Mouse (Mus musculus) cerebellum, adult 2 months (tissue): Measurements from ENCODE around the gene Ss18l2. TPM values are rescaled to one million over a fixed set of nuclear protein-coding genes. Genes with fewer than 3 reads are reported as not detected.

Experiments
- DNase-seq, 2 experiments: peaks; one replicate each; pipeline ENCODE4 v3.0.0; 2021
- H3K27ac ChIP-seq: fragments of 200-500 bp; 2 replicates; pipeline ENCODE4 v1.5.1; 2012; ENCODE audit warnings: low read length, control low read depth, inconsistent platforms; ENCODE audit not compliant: insufficient read depth
- H3K27me3 ChIP-seq: fragments of 200-500 bp; 2 replicates; pipeline ENCODE4 v1.6.1; 2012; ENCODE audit warnings: inconsistent platforms, mild to moderate bottlenecking, low read length, moderate library complexity; ENCODE audit not compliant: control insufficient read depth, insufficient read depth
- H3K4me1 ChIP-seq: fragments of 200-500 bp; 2 replicates; pipeline ENCODE4 v1.6.1; 2011; ENCODE audit warnings: low read length; ENCODE audit not compliant: control insufficient read depth, insufficient read depth
- H3K4me3 ChIP-seq: fragments of 200-500 bp; replicated peaks from 2 replicates; pipeline ENCODE3; 2011; ENCODE audit warnings: mild to moderate bottlenecking, low read depth, low read length, control low read depth; ENCODE audit not compliant: insufficient read depth
- CTCF ChIP-seq: fragments of 200-500 bp; IDR thresholded peaks from 2 replicates; pipeline ENCODE4 v1.5.1; 2011; ENCODE audit warnings: low read depth, mild to moderate bottlenecking, control low read depth, low read length, moderate library complexity, borderline replicate concordance; ENCODE audit not compliant: insufficient read depth
- POLR2A ChIP-seq: fragments of 200-500 bp; IDR thresholded peaks from 2 replicates; pipeline ENCODE4 v1.6.1; 2011; ENCODE audit warnings: low read length, control low read depth, borderline replicate concordance; ENCODE audit not compliant: insufficient read depth
- WGBS: fragments of 180-500 bp; shearing (Covaris S2); methylation state at CpG from one replicate; pipeline ENCODE4 v1.1.7; 2018; 5-methylcytosine and 5-hydroxymethylcytosine counted together
- polyA plus RNA-seq: library from polyadenylated mRNA; depleted of rRNA; stranded (reverse); fragments of >200 nt; gene quantifications from 2 replicates; pipeline ENCODE4 v1.2.3, GENCODE M21; 2012

Gene Ss18l2
- polyA plus RNA-seq, 1 experiment, result 147 TPM

DNA sequence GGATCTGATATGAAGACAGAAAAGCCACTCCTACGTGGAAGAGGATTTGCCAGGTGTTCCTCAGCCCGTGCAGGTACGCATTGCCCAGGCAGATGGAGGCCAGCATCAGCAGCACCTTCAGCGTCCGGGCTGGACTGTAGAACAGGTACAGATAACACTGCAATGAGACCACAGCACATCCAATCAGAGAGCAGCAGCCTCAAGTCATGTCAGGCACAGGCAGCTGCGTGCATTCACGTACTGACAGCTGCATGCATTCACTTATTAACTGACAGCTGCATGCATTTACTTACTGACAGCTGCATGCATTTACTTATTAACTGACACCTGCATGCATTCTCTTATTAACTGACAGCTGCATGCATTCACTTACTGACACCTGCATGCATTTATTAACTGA lies 25.4 kb upstream of the Ss18l2 start:
- H3K4me1 ChIP-seq, result no peaks in the 10 kb centered on the region
- DNase-seq, result no peak
- H3K4me3 ChIP-seq, result no peak overlapping the region
- no peaks in the 10 kb centered on the region for H3K27me3 ChIP-seq
- H3K27ac ChIP-seq, result no peak overlapping the region
- WGBS, result 82% methylated on average over 7 of the region's 7 CpGs
- TF ChIP-seq POLR2A (no peak), CTCF (no peak)

- WGBS, result 28% methylated on average over 15 of the region's 15 CpGs
- H3K27ac ChIP-seq, result no peak overlapping the region
- DNase-seq, result no peak
- no peaks in the 10 kb centered on the region for H3K4me1 ChIP-seq
- H3K27me3 ChIP-seq, result no peaks in the 10 kb centered on the region
- no peak for TF ChIP-seq POLR2A
- TF ChIP-seq CTCF, result no peak
- H3K4me3 ChIP-seq, result no peak overlapping the region
Measured at GRCm38 (mm10) chr9:121690200-121690651, 19.9 kb upstream of the Ss18l2 start.

DNA sequence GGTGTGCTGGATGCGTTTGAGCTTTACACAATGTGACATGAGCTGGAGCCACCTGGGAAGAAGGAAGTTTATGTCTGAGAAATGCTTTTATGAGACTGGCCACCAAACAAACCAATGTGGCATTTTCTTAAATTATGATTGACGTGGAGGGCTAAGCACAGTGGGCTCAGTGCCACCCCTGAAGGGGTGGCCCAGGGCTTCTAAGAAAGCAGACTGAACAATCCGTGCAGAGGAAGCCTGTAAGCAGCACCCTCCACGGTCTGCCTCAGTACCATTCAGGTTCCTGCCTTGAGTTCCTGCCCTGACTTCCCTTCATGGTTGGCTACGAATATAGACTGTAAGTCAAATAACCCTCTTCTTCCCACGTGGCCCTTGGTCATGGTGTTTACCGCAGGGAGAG lies 19.4 kb upstream of the Ss18l2 start:
- H3K27me3 ChIP-seq, result no peaks in the 10 kb centered on the region
- H3K4me1 ChIP-seq, result no peaks in the 10 kb centered on the region
- no peak for TF ChIP-seq POLR2A
- TF ChIP-seq CTCF, result no peak
- no peak overlapping the region for H3K4me3 ChIP-seq
- no peak for DNase-seq
- no peak overlapping the region for H3K27ac ChIP-seq
- 57% methylated on average over 7 of the region's 7 CpGs for WGBS

DNA sequence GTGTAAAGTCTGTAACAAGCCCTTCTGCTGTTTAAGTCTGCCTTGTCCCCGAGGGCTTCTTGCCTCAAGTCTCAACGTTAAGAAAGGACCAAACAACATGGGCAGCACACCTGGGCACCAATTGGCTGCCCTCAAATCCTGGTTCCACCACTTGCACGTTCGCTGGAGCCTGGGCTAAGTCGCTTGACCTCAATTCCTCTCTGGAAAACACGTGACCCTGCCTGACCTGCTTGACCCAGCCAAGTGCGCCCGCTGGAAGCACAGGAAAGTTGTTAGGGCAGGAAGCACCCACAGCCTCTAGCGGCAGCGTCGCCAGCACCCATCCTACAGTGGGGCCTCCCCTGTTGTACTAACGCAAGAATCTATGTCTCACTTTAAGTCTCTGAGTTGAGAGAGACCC lies 15.4 kb upstream of the Ss18l2 start:
- no peak for DNase-seq
- TF ChIP-seq POLR2A, result no peak
- no peak for TF ChIP-seq CTCF
- Histone ChIP-seq H3K27me3 (no peaks in the 10 kb centered on the region), H3K4me1 (no peaks in the 10 kb centered on the region), H3K27ac (no peak overlapping the region), H3K4me3 (no peak overlapping the region)
- 85% methylated on average over 12 of the region's 12 CpGs for WGBS

GRCm38 (mm10) chr9:121696626-121697025 lies 13.5 kb upstream of the Ss18l2 start:
- H3K4me1 ChIP-seq, result no peaks in the 10 kb centered on the region
- H3K27me3 ChIP-seq, result no peaks in the 10 kb centered on the region
- 65% methylated on average over 9 of the region's 9 CpGs for WGBS
- no peak overlapping the region for H3K4me3 ChIP-seq
- TF ChIP-seq POLR2A (no peak), CTCF (no peak)
- DNase-seq, result no peak
- H3K27ac ChIP-seq, result no peak overlapping the region

- 97% methylated on average over 1 of the region's 1 CpGs for WGBS
- DNase-seq, result peak; percentile 41 to 67
- Histone ChIP-seq H3K27ac (no peak overlapping the region), H3K4me3 (no peak overlapping the region), H3K4me1 (no peaks in the 10 kb centered on the region), H3K27me3 (no peaks in the 10 kb centered on the region)
- TF ChIP-seq POLR2A (no peak), CTCF (peak; percentile 82)
Measured at GRCm38 (mm10) chr9:121697150-121698049, 12.7 kb upstream of the Ss18l2 start.

GRCm38 (mm10) chr9:121704261-121704645 lies 5.9 kb upstream of the Ss18l2 start:
- Histone ChIP-seq H3K4me1 (peaks cover 5% of the 10 kb centered on the region), H3K27me3 (no peaks in the 10 kb centered on the region), H3K27ac (no peak overlapping the region), H3K4me3 (peak overlapping the region; percentile 59)
- WGBS, result 25% methylated on average over 11 of the region's 11 CpGs
- no peak for TF ChIP-seq POLR2A
- TF ChIP-seq CTCF, result no peak
- DNase-seq, result no peak

DNA sequence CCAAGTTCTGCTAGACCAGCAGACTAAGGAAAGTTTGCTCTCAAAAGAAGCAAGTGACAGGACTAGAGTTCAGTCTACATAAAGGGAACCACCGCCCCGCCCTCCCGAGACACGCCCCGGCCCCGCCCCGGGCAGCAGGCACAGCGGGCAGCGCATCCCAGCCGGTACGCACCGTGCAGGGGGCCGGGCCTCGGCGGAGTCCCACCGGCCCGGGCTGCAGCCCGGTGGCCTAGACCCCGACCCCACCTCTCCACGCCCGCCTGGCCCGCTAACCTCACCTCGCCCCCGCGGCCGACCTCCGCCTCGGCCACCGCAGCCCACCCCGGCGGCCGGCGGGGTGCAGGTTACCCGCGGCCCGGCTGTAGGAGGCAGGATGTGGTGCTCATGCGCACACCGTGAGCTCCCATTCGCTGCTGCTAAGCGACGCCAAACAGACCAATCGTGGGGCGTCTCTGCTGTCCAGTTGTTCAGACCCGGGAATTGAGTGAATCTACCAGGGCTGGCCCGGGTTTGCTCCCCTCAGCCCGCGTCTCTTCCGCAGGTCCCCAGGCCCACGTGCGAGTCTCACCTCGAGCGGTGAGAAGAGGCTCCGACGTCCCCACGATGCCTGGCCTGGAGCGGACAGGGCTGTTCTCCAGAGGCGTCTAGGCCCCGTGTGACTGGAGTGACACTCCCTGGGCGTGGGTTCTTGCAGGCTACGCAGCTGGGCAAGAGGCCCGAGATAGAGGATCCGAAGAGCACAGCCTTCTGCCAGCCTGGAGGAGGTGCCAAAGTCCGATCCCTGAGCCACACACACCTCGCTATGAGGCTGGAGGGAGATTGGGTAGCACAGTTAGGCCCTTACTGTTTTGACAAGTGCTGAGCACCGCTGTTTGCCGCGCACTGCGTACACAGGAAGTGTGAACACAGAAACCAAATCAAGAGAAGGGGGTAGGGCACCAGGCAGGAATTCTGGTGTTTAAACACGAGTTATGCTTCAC lies 5.2 kb upstream of the Ss18l2 start, which contains the start of gene Sec22c:
Gene Sec22c (minus strand): TSS at position 845 of the 980 bp plus-strand sequence.
- H3K4me3 ChIP-seq, result peak within 1 kb of the TSS; percentile 59
- TF ChIP-seq CTCF, result no peak
- TF ChIP-seq POLR2A, result peak; percentile 50; the same call in 1 of the 2 replicates
- no peak within 1 kb of the TSS for H3K27ac ChIP-seq
- peak; percentile 88 to 90 for DNase-seq
- H3K4me1 ChIP-seq, result peaks cover 5% of the 10 kb centered on the region
- WGBS, result 1% methylated on average over 69 of the region's 69 CpGs
- no peaks in the 10 kb centered on the region for H3K27me3 ChIP-seq
